Mouse (Mus musculus) adrenal gland, postnatal 10 days (tissue): Measurements from ENCODE around the gene Pde4b. TPM values are rescaled to one million over a fixed set of nuclear protein-coding genes. Genes with fewer than 3 reads are reported as not detected.
A peak's percentile ranks its signal among the peaks of the same experiment; 100 is the strongest.

Experiments
- DNase-seq: peaks from one replicate; pipeline ENCODE4 v3.0.0; 2021; ENCODE audit warnings: mixed read lengths
- total RNA-seq, 2 experiments: library from RNA; stranded (reverse); gene quantifications; 2 replicates each; pipeline ENCODE4 v1.2.3; 2021

Pde4b gene
- total RNA-seq, 2 experiments from 2014 or later = 16.2 to 23.1 TPM

DNA sequence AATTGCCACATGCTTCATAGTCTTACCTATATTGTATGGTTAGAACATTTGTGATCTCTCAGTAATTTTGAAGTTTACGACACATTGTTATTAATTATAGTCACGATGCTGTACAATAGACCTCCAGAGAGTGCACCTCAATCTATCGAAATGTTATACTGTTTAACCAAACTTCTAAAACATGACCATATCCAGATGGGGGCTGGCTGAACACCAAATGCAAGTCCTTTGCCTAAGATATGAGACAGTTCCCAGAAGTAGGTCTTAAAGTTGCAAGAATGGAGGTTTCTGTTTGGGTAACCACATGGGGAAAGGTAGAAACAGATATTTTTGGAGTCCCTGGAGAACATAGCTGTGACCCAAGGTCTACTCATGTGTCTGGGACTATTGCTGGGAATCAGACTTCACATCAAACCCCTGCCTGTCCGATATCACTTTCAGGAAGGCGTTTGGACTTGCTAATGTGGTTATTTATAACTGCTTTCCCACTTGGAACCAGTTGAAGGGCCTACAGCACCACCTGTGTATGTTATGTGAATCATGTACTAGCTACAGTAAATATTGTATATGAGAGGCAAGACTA, 452.3 kb downstream of the Pde4b start:
- DNase-seq = no peak

DNA sequence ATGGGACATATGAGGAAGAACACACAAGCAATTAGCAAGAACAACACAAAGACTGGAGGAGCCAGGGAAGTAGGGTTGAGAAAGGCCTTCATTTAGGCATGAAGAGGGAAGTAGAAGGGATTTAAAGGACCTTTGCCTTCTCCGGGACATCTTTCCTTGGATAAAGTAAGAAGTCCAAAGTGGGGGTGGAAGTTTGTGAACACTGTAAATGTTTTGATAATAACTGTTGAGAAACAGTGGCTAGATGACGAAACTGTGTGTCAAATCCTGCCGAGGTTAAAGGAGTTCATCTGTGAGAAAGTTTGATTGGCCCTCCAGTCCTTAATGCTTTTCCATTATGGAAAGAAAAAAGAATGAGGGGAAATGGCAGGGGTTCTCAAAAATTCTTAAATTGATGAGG, 455.6 kb downstream of the Pde4b start:
- no peak for DNase-seq

DNA sequence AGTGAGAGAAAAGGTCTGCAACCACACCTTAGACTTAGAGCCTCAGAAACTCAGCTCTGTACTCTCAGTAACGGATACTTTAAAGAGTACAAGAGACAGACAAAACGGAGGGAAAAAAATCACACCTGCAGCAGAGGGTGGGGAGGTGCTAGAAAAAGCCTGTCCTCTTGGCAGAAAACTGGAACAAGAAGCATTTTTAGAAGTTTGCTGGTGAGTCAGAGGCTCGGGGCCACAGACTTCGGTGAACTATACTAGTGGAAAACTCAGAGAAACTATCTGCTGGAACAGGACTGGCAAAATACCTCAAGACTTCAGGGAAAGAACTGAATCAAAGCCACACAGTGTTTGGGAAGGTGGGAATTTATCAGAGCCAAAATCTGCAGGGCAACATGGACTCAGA, 457.9 kb downstream of the Pde4b start:
- no peak for DNase-seq

DNA sequence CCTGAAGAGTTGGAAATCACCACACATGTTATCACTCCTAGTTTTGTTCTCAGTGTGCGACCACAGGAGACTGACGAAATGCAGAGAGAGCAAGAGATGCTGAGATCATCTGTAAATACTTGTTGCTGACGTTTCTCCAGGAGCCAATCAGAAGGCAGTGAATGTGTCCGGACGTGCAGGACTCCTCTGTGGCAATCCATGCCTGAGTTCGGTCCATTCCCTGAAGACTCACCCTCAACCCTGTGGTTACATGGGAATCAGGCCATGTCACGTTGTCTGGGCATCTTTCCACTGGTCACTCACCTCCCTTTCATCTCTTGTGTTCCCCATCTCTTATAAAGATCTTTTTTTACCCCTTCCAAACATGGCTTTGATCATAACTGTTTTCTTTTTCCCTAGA, 468.2 kb downstream of the Pde4b start:
- no peak for DNase-seq

DNA sequence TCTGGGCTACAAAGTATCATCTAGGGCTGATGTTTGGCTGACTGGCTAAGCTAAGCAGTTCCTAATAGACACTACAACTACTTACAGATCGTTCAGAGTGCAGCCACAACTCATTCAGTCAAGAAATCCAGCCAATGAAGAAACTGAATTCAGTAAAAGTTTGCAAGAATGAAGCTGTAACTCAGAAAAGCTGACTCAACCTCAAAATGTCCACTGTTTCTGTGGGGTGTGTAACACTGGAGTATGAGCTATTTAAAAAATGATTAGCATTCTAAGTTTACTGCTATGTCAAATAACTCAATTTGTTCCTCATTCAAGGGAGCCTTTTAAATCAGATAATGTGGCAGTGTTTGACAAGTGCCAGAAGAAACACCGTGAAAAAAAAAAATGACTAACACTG, 469.7 kb downstream of the Pde4b start:
- no peak for DNase-seq

DNA sequence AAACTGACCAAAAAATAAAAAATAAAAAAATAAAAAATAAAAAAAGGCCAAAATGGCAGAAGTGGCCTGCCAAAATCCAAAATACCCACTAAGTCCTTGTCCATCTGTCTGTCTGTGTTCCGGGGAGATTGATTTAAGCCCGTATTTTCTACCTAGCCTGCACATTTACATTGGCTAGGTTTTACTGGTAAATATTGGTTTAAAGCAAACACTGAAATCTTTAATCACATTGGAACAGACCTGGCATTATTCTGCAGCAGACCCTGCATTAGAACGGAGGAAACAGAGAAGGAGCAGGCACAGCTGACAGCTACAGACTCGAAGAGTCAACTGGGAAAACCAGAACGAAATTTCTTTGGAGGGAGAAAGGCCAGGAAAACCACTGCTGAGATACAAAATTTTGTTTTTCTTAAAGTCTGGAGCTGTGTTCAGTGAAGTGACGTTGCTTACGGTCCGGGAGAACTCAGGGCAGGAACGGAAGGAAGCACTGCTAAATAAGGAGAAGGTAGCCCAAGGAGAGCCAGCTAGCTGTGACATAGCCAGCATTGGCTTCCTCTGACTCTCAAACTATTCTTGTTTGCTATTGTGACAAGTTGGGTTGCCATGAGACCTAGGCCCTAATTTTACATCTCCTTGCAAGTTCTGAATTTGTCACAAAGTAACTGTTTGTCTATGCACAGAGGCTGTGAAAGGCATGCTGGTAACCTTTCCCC, 470.3 kb downstream of the Pde4b start:
- DNase-seq = no peak

DNA sequence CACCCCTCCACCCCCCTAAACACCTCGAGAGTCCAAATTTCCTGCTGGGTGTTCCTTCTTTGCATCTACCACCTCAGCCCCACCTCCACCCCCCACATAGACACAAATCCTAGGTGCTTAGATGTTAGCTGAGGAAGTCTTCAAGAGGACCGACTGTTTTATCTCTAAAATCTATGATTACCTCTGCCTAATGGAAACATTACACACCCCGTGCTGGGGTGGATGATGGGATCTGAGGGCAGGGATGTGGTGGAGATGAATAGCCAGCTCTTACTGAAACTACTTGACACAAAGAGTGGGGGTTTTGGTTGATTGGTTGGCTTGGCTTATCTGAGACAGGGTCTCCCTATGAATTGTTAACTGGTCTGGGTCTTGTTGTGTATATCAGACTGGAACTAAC, 471.0 kb downstream of the Pde4b start:
- no peak for DNase-seq

DNA sequence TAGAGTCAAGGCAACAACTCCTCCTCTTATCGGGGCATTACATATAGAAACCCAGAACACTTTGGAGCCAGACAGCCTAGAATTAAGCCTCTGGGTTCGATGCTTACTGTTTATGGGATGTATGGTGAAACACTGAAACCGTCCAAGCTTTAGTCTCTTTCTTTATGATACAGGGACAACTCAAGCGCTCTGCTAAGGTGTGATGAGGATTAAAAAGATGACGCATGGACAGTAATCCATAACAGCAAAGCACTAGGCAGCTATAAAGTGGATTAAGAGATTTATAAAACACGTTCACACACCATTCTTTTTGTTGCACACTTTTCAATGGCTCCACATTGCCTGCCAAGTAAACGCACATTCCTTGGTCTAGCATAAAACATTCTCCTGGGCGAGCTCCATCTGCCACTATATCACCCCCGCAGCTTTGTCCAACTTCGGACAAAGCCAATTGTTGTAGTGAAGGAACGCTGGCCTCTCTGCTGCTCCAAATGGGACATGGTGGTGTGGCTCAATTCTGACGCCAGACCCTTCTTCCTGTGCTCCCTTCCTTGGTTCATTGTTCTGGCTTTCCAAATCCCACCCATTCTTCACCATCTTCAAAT, 473.4 kb downstream of the Pde4b start:
- no peak for DNase-seq

DNA sequence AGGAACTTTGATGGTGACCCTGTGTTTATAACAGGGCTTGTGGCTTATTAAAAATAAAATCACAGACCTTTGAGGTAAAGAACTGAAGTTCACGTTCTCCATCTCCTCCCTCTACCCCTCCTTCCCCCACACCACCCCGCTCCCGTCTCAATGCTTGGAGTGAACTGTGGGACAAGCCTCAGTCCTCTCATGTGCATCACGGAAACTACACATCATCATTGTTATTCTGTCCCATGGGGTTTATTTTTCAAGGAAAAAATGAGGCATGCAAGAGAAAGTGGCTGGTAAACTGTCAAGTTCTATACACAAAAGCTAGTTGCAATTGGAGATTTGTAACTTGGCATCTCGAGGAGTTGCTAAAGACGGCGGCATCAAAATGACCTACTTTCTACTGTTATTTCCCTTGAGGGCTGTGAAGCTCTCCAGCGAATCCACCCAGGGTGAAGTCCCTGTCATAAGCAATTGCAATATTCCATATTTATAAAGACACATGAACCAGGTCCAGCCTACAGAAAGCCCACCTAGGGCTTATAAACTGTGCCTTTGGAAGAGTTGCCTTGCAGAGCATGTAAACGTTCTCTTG, 476.0 kb downstream of the Pde4b start:
- DNase-seq = no peak

DNA sequence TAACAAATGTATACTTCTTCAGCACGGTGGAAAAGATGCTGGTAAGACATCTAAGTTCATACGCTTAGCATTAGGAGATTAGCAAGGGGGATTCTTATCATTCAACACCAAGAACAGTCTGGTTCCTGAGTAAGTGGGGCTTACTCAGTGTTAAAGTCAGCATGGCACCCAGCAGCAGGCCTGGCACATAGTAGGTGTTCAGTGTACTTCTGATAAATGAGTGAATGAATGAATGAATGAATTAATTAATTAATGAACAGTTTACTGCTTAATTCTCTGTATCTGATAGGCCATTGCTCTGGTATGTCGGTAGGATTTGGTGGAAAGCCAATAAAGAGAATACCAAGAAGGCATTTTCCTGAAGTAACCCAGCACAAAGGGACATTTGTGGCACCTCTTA, 476.9 kb downstream of the Pde4b start:
- DNase-seq = no peak

DNA sequence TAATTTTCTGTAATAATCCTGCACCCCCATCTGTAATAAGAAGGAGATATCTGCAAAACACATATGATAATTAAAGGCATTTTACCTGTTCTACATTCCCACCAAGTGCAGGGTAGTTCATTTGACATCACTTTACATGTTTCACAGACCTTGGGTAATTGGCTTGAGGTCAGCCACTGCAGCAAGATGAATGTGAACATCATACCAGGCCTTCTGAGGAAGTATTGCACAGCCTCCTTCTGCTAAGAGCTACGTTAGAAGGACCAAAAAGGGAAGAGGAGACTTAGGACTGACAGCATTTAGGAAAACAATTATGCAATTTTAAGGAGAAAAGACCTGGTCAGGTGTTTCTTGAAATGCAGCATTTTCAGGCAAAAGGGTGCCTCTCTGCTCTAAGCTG, 479.1 kb downstream of the Pde4b start:
- DNase-seq = no peak

DNA sequence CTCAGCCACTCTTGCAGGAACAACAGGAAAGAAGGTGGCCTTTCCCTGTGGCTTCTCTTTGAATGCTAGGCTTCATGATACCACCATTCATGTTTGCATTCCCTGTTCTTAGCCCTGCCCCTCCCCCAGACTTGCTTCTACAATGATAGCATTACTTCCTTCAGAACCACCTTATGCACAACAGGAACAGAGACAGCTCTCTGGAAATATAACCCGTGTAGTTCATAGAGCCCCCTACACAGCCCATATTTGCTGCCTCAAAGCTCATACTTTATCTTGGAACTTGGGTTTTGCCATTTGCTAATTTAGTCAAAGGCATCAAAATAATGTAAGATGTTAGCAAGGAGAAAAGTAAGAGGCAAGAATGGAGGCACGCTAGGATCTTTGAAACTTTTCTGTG, 479.8 kb downstream of the Pde4b start:
- DNase-seq = no peak

DNA sequence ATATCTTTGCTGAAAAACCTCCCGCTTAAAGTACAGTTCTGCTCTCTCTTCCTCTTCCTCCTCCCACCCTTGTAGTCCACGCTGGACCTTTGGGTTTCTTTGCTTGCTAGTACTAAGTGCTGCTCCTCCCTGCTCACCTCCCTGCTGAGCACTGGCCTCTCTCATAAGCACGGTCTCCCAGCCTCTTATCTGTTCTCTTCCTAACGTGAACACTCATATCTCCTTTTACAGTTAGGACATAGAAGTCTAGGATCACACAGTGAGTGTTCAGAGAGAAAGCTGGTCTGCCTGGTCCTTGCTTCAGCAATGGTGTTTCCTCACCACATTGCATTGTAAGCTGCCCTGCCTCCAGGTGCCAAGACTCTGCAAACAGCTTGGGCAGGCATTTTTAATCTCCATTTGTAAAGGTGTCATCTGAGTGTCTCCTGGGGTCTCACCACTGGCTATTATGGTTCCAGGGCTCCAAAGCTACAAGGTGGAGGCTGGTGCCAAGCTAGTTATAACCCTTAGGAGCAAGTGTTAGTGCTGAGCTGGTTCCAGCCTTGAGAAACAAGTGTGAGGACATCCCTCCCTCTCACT, 480.4 kb downstream of the Pde4b start:
- DNase-seq = peak; percentile 9

DNA sequence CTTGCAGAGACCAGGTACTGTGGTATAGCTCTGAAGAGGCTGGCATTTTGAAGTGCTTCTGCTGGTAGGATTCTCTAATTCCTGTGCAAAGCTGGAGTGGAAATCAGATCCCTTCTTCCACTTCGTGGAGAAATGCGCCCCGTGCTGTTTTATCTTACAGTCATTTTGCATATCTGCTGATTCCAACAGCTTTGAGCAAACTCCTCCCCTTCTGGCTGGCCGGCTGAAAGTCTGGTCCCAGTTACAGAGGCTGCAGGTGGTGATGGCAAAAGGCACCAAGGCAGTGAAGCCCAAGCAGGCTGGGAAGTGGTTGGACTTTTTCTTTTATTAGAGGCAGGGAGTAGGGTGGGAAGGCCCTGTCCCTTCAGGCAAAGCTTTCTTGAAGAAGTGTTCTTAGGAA, 481.2 kb downstream of the Pde4b start:
- DNase-seq = peak; percentile 55

DNA sequence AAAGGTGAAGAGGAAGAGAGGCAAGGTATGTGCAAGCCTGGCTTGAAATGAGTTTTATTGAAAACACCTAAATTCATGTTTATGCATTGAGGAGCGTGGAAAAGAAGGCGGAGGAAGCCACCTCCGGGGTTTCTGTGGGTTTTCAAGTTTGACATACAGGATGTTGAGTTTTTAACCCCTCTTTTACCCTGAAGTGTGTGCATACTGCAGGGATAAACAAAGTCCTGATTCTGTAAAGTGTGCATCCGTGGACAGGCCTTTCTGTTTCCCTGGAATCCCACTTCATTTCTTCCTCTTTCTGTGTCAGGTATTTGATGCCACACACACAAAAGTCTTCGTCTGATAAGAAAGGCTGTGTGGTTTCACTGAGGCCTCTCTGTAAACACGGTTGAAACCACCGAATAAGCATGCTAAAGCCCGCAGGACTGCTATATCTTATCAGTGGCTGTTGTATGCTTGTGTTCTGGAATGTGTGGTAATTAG, 481.8 kb downstream of the Pde4b start:
- no peak for DNase-seq

DNA sequence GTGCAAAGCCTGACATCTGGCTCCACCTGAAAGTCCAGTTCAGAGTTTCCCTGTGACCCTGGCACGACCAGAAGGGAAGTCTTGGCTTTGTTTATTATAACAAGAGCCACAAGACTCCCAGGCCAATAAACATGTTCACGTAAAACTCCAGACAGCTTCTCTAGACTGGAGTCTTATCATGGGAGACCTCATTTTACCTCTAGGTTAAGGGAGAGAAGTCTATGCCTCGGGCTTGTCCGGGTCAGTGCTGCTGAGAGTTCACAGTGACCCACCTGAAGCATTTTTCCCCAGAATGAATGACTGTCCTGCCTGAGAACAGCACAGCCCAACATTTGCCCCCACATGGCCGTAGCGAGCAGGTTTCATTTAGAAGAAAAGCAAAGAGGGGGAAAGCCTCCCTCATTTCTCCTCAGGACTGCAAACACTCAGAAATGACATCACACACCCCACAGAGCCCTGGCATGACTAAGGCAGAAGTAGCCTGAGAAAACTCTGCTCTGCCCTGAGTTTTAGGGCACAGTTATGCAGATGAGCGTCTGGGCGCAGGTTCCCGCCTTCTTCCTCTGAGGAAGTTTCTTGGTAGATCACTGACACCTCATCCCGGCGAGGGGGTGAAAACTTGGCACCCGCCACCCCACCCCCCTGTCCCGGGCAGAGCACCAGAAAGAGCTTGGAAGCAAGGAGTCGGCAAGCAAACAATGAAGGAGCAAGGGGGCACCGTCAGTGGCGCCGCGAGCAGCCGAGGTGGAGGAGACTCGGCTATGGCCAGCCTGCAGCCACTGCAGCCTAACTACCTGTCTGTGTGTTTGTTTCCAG, 482.8 kb downstream of the Pde4b start:
- DNase-seq = peak; percentile 76

DNA sequence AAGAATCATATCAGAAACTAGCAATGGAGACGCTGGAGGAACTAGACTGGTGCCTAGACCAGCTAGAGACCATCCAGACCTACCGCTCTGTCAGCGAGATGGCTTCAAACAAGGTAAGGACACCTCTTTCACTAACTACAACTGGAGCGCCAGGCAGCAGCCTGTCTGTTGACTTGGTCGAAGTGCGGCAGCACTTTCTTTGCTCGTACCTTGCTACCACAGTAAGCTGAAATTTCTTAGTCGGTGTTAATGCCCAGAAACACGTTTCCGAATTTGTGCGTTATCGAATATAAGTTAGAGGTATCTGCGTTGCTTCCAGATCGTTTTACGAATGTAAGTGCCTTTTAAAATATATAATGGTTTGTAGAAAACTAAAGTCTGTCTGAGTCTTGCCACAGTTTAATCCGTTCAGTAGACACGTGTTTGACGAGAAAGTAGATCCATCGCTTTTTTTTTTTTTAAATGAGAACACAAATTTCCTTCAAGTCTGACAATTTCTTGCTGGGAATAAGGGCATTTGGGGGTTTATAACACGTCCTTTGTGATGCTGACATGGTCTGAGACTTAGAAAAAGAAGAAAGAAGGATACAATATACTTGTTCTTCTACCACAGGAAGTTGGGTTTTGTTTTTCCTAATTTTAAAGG, 483.5 kb downstream of the Pde4b start:
- no peak for DNase-seq

DNA sequence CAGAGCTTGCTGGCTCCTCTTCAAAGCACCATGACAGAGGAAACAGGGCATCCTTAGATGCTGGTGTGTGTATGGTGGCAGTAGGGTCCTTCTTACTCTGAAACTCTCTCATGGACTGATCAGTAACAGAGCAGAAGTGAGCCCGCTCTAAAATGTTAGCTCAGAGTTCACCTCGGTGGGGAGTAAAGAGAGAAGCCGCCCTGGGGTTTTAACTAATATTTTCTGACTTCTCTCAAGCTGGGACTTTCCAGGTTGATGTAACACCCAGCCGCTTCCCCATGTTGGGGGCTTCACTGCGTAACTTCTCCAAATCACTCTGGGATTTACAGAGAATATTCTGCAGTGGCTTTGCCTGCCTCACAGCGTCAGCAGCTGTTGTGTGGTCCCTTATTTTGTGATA, 484.7 kb downstream of the Pde4b start:
- DNase-seq = no peak

DNA sequence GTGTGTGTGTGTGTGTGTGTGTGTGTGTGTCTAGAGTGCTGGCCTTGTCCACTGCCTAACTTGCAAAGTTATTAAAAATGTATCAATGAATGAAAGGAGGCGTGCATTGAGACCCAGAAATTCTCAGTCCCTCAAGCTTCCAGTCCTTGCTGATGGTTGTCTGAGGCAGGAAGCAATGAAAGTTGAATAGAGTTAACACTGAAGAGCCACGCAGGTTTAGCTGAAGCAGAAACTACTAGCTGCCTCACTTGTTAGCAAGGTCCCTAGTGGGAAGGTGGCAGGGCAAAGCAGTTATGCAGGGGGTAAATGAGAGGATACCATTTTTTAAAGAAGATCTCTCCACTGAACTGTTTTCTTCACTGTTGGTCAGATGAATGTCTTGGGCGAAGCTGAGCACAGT, 485.2 kb downstream of the Pde4b start:
- no peak for DNase-seq

DNA sequence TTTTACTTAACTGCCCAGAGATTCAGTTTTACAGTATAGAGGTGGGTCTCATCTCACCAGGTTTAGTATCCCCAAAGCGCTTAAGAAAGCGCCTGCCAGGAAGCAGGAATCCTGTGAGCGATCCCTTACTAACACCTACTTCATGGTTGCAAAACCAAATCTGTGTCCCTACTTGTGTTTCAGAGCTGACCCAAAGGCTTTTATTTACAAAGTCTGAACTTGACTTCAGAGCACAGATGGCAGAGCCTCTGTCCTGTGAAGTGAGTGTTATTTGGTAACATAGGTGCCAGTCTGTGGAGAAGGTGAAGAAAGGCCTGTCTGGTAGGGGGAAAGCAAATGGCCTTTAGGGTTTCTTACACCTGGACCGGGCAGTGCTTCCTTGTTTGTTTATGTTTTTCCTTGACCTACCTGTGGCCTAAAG, 486.0 kb downstream of the Pde4b start:
- DNase-seq = no peak

DNA sequence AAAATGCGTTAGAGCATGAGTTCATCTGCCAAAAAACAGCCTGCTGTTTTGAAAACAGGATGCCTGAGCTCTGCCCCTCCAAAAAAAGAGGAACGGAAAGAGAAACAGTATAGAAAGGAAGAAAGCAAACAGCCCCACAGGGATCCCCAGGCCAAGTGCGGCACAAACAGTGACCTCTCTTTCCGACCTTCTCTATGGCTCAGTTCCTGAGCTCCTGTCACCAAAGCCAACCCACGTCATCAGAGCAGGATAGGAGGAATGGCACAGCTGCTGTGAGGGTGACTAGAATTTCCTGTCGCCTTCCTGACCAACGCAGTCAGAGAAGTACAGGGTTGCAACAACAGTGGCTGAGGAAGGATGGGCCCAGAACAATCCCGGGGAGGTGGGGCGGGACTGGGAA, 486.9 kb downstream of the Pde4b start:
- peak; percentile 48 for DNase-seq
